Mouse (Mus musculus) neural tube, embryonic 14.5 days (tissue): Measurements from ENCODE around the gene Rnf183. TPM values are rescaled to one million over a fixed set of nuclear protein-coding genes. Genes with fewer than 3 reads are reported as not detected.
A peak's percentile ranks its signal among the peaks of the same experiment; 100 is the strongest.

Experiments used
- ATAC-seq: fragments of 200-750 bp; cut with Nextera tagmentation; 2 replicates; pipeline ENCODE4 v1.8.0; 2017; ENCODE audit warnings: low read depth, mild to moderate bottlenecking, moderate TSS enrichment, moderate library complexity
- H3K27ac ChIP-seq: fragments of 300-500 bp; sonication (generic); 2 replicates; pipeline ENCODE4 v1.5.1; 2014; ENCODE audit warnings: low read depth, mild to moderate bottlenecking, control low read depth, low read length, moderate library complexity, mixed read lengths
- H3K27me3 ChIP-seq: fragments of 300-500 bp; sonication (generic); 2 replicates; pipeline ENCODE4 v1.6.1; 2014; ENCODE audit warnings: low read length; ENCODE audit not compliant: control insufficient read depth, insufficient read depth
- H3K36me3 ChIP-seq: fragments of 300-500 bp; sonication (generic); 2 replicates; pipeline ENCODE4 v1.6.1; 2014; ENCODE audit warnings: low read length, mixed read lengths; ENCODE audit not compliant: control insufficient read depth, insufficient read depth
- H3K4me1 ChIP-seq: fragments of 300-500 bp; sonication (generic); 2 replicates; pipeline ENCODE4 v1.6.1; 2014; ENCODE audit warnings: low read length; ENCODE audit not compliant: control insufficient read depth, insufficient read depth
- H3K4me2 ChIP-seq: fragments of 300-500 bp; sonication (generic); 2 replicates; pipeline ENCODE4 v1.6.1; 2014; ENCODE audit warnings: mild to moderate bottlenecking, low read depth, low read length, control low read depth
- H3K4me3 ChIP-seq: fragments of 300-500 bp; sonication (generic); 2 replicates; pipeline ENCODE4 v1.5.1; 2014; ENCODE audit warnings: low read depth, low read length, control low read depth, mixed read lengths
- H3K9ac ChIP-seq: fragments of 300-500 bp; sonication (generic); replicated peaks from 2 replicates; pipeline ENCODE4 v1.6.1; 2014; ENCODE audit warnings: low read depth, mild to moderate bottlenecking, control low read depth, low read length, mixed read lengths
- H3K9me3 ChIP-seq: fragments of 300-500 bp; sonication (generic); 2 replicates; pipeline ENCODE4 v1.6.1; 2016; ENCODE audit warnings: low read length; ENCODE audit not compliant: control insufficient read depth
- WGBS: fragments of 180-500 bp; shearing (Covaris S2); extraction: QIAGEN DNeasy Blood & Tissue Kit; methylation state at CpG from one replicate; pipeline ENCODE4 v1.1.7; 2014; 5-methylcytosine and 5-hydroxymethylcytosine counted together
- polyA plus RNA-seq: library from polyadenylated mRNA; unstranded; fragments of >200 nt; fragmentation: Nextera tagmentation; extraction: Ambion mirVana; gene quantifications from 2 replicates; pipeline ENCODE4 v1.2.1, GENCODE M21; 2014

The Rnf183 gene
- polyA plus RNA-seq, 1 experiment from 2014 or later: 0.19 TPM

- Histone ChIP-seq H3K9ac (no peak overlapping the region), H3K27ac (no peak overlapping the region), H3K9me3 (no peaks in the 10 kb centered on the region), H3K4me3 (no peak overlapping the region), H3K36me3 (peaks cover 41% of the 10 kb centered on the region), H3K27me3 (no peaks in the 10 kb centered on the region), H3K4me1 (no peaks in the 10 kb centered on the region), H3K4me2 (no peak overlapping the region)
- ATAC-seq: no peak
- WGBS: 91% methylated on average over 1 of the region's 1 CpGs
These were observed 39.2 kb downstream of the Rnf183 start for GRCm38 (mm10) chr4:62395806-62396205.

GRCm38 (mm10) chr4:62393459-62393858 lies 41.6 kb downstream of the Rnf183 start:
- no peak overlapping the region for H3K4me3 ChIP-seq
- H3K36me3 ChIP-seq: peaks cover 30% of the 10 kb centered on the region
- WGBS: 10% methylated on average over 6 of the region's 6 CpGs
- no peak overlapping the region for H3K27ac ChIP-seq
- no peaks in the 10 kb centered on the region for H3K27me3 ChIP-seq
- H3K9me3 ChIP-seq: no peaks in the 10 kb centered on the region
- H3K4me2 ChIP-seq: no peak overlapping the region
- no peak overlapping the region for H3K9ac ChIP-seq
- ATAC-seq: 0 out of 2 replicates have a peak, but pooled peaks have one; percentile 44
- H3K4me1 ChIP-seq: no peaks in the 10 kb centered on the region

- H3K27ac ChIP-seq: no peak overlapping the region
- no peaks in the 10 kb centered on the region for H3K27me3 ChIP-seq
- no peaks in the 10 kb centered on the region for H3K9me3 ChIP-seq
- H3K4me3 ChIP-seq: no peak overlapping the region
- no peak overlapping the region for H3K9ac ChIP-seq
- H3K4me1 ChIP-seq: no peaks in the 10 kb centered on the region
- H3K4me2 ChIP-seq: no peak overlapping the region
- 91% methylated on average over 7 of the region's 7 CpGs for WGBS
- peaks cover 30% of the 10 kb centered on the region for H3K36me3 ChIP-seq
- ATAC-seq: no peak
These were observed 43.2 kb downstream of the Rnf183 start for GRCm38 (mm10) chr4:62391892-62392291.

GRCm38 (mm10) chr4:62389592-62390512 lies 45.2 kb downstream of the Rnf183 start:
- no peaks in the 10 kb centered on the region for H3K9me3 ChIP-seq
- no peak overlapping the region for H3K27ac ChIP-seq
- ATAC-seq: no peak
- no peak overlapping the region for H3K9ac ChIP-seq
- H3K4me2 ChIP-seq: no peak overlapping the region
- H3K36me3 ChIP-seq: peaks cover 17% of the 10 kb centered on the region
- H3K27me3 ChIP-seq: no peaks in the 10 kb centered on the region
- 94% methylated on average over 5 of the region's 5 CpGs for WGBS
- H3K4me1 ChIP-seq: no peaks in the 10 kb centered on the region
- no peak overlapping the region for H3K4me3 ChIP-seq

GRCm38 (mm10) chr4:62385439-62385838 lies 49.6 kb downstream of the Rnf183 start:
- Histone ChIP-seq H3K9ac (no peak overlapping the region), H3K4me1 (no peaks in the 10 kb centered on the region), H3K4me3 (no peak overlapping the region), H3K27me3 (no peaks in the 10 kb centered on the region), H3K9me3 (no peaks in the 10 kb centered on the region), H3K27ac (no peak overlapping the region), H3K36me3 (peaks cover 11% of the 10 kb centered on the region; the same call in 1 of the 2 replicates), H3K4me2 (no peak overlapping the region)
- no peak for ATAC-seq
- 93% methylated on average over 7 of the region's 7 CpGs for WGBS

- ATAC-seq: no peak
- Histone ChIP-seq H3K4me1 (no peaks in the 10 kb centered on the region), H3K4me3 (no peak overlapping the region), H3K27ac (no peak overlapping the region), H3K4me2 (no peak overlapping the region), H3K9me3 (no peaks in the 10 kb centered on the region), H3K27me3 (no peaks in the 10 kb centered on the region), H3K36me3 (peaks cover 7% of the 10 kb centered on the region; the same call in 1 of the 2 replicates), H3K9ac (no peak overlapping the region)
- WGBS: 95% methylated on average over 1 of the region's 1 CpGs
These were observed 50.9 kb downstream of the Rnf183 start for GRCm38 (mm10) chr4:62384159-62384558.

- Histone ChIP-seq H3K27ac (no peak overlapping the region), H3K27me3 (no peaks in the 10 kb centered on the region), H3K4me3 (no peak overlapping the region), H3K4me1 (no peaks in the 10 kb centered on the region), H3K4me2 (no peak overlapping the region), H3K36me3 (peaks cover 7% of the 10 kb centered on the region; the same call in 1 of the 2 replicates), H3K9ac (no peak overlapping the region), H3K9me3 (no peaks in the 10 kb centered on the region)
- ATAC-seq: no peak
- WGBS: 91% methylated on average over 7 of the region's 7 CpGs
These were observed 51.3 kb downstream of the Rnf183 start for GRCm38 (mm10) chr4:62383752-62384151.

GRCm38 (mm10) chr4:62383207-62383606 lies 51.8 kb downstream of the Rnf183 start:
- H3K4me3 ChIP-seq: no peak overlapping the region
- no peaks in the 10 kb centered on the region for H3K9me3 ChIP-seq
- H3K27me3 ChIP-seq: no peaks in the 10 kb centered on the region
- ATAC-seq: no peak
- H3K4me2 ChIP-seq: no peak overlapping the region
- no peak overlapping the region for H3K9ac ChIP-seq
- WGBS: 95% methylated on average over 6 of the region's 6 CpGs
- no peak overlapping the region for H3K27ac ChIP-seq
- H3K4me1 ChIP-seq: no peaks in the 10 kb centered on the region
- H3K36me3 ChIP-seq: peaks cover 2% of the 10 kb centered on the region; the same call in 1 of the 2 replicates

- Histone ChIP-seq H3K27ac (no peak overlapping the region), H3K9me3 (no peaks in the 10 kb centered on the region), H3K4me1 (no peaks in the 10 kb centered on the region), H3K4me3 (no peak overlapping the region), H3K9ac (no peak overlapping the region), H3K27me3 (no peaks in the 10 kb centered on the region), H3K36me3 (no peaks in the 10 kb centered on the region), H3K4me2 (no peak overlapping the region)
- WGBS: 94% methylated on average over 9 of the region's 9 CpGs
- ATAC-seq: no peak
These were observed 55.2 kb downstream of the Rnf183 start for GRCm38 (mm10) chr4:62379724-62380381.
